Mouse (Mus musculus) kidney, adult 2 months (tissue): ENCODE measurements around the gene Tex52.

Experiments used
- CTCF ChIP-seq: fragments of 200-500 bp; conservative IDR thresholded peaks from 2 replicates; pipeline ENCODE4 v1.5.1; 2011; ENCODE audit warnings: low read depth, mild to moderate bottlenecking, control low read depth, low read length, moderate library complexity, mixed read lengths; ENCODE audit not compliant: insufficient read depth, insufficient read length
- POLR2A ChIP-seq: fragments of 200-500 bp; IDR thresholded peaks from one replicate; pipeline ENCODE4 v1.6.1; 2011; ENCODE audit warnings: low read depth, low read length, control low read depth

DNA sequence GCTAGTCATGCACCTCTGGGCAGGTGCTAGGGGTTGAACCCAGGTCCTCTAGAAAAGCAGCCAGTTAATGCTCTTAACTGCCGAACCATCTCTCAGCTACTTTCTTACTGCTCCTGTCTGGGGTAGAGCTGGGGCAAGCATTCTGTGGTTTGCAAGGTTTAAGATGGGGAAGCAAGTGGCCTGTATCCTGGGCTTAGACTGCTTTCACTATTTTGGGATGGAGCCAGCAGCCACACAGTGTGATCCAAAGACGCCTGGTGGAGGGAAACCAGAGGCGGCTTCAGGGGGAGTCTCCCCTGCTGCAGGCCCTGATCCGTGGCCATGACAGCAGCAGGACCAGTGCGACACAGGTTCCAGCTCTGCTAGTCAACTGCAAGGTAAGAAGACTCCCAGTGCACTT lies 29.5 kb downstream of the Tex52 start:
- TF ChIP-seq CTCF: no peak
- no peak for TF ChIP-seq POLR2A
